Mouse (Mus musculus): ENCODE data around the gene Gclc.
"Not testable (repeated sequence)": the region's sequence is repeated elsewhere in the genome, so short reads cannot be mapped to it uniquely, and the experiment has no call there.

Gene Gclc

DNA sequence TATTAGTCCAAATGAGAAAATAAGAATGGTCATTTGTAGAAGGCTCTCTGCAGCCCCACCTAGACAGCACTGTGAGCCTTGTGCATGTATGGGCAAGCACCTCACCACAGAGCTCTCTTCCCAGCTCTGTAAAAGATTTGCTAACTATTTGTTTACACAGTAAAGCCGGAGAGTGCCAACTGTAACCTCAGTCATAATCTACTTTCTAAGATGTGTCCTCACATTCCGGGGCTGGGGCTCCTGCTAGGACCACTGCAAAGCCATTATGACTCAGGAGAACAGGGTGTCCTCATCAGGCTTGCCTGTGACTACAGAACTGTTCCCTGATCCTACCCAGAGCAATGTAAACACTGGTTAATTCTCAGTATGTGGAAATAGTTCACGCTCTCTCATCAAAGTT lies 9.5 kb upstream of the Gclc start:
- no peak for DNase-seq (ENCODE audit: extremely low read depth, low read depth)

DNA sequence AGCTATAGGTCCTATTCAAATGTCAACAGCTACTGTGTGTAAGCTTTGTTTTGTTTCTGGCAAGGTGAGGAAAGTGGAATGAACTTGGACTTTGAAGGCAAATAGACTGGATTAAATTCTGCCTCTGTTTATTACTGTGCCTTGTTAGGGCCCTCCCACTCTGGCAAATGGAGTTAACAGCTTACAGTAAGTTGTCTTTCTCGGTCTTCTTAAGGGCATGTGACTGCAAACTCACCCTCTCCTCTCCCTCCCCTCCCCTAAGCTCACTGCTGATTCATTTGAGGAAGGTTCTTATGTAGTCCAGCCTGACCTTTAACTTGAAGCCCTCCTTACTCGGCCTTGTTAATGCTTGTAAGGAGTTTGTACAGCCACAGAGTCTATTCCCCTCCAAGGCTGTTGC lies 8.0 kb upstream of the Gclc start:
- DNase-seq (ENCODE audit: extremely low read depth, low read depth) = no peak

DNA sequence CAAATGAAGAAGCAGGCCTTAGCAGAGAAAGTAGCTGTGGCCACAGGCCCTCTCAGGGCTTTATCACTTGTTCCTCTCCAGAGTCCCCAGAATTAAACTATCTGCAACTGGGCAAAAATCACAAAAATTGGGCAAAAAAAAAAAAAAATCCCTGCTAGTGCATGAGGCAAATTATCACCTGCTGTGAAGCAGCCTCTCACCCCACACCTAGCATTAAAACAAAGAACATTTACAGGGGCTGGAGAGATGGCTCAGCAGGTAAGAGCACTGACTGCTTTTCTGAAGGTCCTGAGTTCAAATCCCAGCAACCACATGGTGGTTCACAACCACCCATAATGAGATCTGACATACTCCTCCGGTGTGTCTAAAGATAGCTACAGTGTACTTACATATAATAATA lies 6.0 kb upstream of the Gclc start:
- not testable (repeated sequence) for DNase-seq (ENCODE audit: extremely low read depth, low read depth)

DNA sequence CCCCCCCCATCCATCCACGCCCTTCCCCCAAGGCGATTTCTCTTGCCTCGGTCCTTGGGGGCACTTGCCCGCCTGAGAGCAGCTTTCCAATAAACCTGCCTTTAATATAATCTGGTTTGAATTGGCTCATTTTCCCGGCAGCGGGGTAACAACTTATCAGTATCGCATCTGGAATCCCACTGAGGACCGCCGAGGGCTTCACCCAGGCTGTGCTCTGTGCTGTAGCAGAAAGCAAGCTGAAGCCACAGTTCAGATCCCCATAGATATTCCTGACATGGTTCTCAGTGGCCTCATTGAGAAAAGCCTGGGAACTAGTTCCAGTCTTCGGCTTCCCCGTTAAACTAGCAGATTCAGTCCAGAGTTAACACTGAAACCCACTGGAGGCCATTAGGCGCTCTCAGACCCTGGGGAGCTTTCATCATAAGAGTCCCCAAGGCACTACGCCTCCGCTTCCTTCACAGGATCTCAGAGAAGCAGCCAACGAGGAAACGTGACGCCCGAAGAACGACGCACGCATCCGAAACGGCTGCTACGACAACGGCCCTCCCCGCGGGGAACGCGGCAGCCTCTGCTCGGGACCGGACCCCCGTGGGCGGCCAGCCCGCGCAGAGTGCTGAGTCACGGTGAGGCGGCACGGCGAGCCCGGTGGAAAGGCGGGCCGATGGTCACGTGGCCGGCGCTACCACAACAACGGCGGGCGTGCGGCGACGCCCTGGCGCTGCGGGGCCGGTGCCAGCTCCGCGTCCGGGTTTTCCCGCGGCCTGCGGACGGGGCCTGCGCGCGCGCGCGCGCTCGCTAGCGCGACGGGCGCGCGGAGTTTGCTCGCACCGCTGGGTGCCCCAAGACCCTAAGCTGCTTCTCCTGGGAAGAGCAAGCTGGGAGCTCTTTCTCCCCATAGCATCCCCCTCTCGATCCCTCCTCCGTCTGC lies 3.9 kb upstream of the Gclc start:
- DNase-seq (ENCODE audit: extremely low read depth, low read depth) = peak; percentile 75

DNA sequence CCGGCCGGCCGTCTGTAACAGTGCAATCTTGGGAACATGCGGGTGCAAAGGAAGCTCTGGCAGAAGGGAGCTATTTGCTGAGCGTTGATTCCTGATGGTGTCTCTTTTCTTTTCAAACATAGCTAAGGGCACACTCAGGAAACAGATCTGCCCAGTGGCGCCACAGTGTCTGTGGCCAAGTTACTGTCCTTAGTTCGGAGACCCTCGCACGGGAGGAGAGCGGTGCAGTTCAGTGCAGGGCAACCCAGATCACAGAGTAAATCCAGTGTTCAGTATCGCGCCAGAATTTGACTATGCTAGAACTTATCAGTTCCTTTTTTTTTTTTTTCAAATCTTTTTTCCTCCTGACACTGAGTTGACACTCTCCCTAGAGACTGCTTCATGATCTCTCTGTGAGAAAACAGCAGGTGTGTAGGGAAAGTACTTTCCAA lies 3.2 kb upstream of the Gclc start:
- peak; percentile 55 for DNase-seq (ENCODE audit: extremely low read depth, low read depth)

DNA sequence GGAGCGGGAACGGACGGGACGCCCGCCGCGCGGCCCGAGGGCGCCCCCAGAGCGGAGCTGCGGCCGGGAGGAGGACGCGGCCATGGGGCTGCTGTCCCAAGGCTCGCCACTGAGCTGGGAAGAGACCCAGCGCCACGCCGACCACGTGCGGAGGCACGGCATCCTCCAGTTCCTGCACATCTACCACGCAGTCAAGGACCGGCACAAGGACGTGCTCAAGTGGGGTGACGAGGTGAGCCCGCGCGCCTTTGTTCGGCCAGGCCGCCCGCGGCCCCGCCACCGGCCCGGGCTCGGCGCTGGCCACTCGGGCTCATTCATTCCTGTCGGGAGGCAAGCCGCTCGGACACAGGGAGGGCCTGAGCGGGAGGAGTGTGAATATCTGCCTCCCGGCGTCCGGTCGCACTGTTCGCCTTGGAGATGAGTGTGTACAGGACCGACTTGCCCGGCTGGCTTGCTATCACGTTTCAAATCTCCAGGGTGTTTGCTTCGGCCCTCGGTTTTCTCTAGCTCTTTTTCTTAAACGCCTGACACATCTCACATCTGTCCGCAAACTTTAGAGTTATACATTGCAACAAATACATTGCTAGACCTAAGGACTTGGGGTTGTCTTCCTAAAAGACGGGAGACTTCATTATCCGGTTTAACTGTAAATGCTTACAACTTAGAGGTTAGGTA lies 530 bp downstream of the Gclc start:
- DNase-seq (ENCODE audit: extremely low read depth, low read depth) = peak; percentile 48

DNA sequence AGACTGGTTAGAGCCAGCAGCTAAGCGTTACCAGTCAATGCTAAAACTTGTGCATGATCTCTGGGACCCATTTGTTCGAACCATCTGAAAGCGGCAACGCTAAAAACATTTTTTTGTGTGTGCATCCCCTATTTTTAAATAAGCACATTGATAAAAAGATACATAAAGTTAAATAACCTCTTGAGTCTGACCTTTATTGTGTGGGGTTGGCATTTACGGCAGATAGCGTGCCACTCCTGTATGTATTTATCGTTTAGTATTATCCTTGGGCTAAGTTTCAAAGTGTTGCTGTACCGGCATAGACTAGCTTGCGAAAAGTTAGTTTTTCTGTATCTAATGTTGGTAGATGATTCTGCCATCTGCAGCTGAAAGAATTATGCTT lies 1.1 kb downstream of the Gclc start:
- DNase-seq (ENCODE audit: extremely low read depth, low read depth) = no peak

DNA sequence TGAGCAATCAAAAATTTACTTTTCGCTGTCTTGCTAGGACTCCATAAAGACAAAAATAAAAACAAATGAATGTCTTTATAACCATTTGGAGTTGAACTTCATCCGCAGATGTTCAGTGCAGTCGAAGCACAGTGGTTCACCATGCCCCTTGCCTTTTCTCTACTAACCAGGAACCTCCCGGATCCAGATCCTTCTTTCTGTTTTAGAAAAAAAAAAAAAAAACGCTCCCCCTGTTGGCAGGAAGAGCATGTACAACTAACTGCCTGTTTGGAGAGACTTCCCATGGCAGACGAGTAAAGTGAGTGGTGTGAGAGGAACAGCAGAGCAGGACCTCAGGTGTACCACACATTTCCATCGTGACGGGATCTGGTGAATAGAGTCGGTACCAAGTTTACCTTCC lies 1.7 kb downstream of the Gclc start:
- peak; percentile 55 for DNase-seq (ENCODE audit: extremely low read depth, low read depth)

DNA sequence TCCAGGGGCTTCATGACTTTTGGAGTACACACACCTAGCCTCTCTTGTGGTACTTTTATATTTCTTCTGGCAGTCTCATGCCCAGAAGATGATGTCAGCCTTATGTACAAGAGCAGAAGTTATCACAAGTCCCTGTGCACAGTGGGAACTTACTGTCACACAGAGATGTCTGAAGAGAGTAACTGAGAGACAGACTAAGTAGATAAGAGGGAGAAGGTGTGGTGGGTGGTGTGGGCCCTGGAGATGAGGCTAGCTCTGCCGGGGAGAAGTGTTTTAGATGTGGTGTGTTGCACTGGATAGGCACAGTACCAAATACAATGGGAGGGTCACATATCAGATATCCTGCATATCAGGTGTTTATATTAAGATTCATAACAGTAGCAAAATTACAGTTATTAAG lies 3.0 kb downstream of the Gclc start:
- peak; percentile 35 for DNase-seq (ENCODE audit: extremely low read depth, low read depth)

DNA sequence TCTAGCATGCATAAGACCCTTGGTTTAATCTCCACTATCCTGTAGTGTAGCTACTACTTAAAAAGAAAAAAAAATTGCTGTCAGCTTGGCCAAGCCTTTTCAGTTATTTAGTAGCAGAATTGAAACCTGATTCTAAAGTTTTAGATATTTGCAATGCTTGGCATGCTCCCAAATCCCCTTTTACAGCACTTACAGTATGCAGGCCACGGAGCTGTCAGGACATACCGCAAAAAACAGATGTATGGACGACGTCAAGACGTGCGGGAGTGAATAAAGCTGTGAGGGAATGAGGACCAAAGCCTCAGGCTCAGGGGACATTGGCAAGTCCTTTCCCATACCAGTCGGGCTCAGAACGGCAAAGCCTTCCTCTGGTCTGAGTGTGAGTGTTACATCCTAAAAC lies 4.1 kb downstream of the Gclc start:
- no peak for DNase-seq (ENCODE audit: extremely low read depth, low read depth)

DNA sequence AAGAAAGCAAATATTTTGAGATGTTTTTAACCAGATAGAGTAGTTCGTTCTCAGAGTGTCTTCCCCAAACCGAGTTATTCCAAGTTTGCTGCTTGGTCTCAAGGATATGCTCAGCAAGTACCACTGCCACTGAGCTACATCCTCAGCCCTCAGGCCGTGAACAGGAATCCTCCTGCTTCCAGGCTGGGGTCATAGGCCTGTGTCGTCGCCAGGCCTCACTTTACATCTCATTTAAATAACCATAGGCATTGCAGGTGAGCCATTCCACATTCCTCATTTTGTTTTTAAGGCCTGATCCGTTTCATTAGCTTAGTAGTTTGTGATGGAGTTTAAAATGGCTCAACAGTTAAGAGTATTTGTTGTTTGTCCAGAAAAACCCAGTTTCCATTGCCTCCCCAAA lies 4.8 kb downstream of the Gclc start:
- DNase-seq (ENCODE audit: extremely low read depth, low read depth) = no peak

DNA sequence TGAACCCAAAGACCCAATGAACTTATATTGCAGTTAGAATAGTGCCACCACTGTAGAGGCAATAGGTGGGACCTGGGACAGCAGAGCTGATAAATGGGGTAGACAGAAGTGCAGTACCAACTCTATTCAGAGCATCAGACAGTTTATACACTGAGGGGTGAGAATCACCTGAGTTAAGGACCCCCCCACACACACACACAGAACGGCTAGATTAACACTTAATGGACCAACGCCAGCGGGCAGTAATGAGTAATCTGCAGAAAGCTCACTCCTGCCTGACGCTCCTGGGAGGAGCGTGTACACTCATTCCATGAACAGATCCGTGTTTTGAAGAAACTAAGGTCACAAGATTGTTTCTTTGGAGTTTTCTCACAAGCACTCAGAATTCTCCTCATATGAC lies 5.4 kb downstream of the Gclc start:
- no peak for DNase-seq (ENCODE audit: extremely low read depth, low read depth)

DNA sequence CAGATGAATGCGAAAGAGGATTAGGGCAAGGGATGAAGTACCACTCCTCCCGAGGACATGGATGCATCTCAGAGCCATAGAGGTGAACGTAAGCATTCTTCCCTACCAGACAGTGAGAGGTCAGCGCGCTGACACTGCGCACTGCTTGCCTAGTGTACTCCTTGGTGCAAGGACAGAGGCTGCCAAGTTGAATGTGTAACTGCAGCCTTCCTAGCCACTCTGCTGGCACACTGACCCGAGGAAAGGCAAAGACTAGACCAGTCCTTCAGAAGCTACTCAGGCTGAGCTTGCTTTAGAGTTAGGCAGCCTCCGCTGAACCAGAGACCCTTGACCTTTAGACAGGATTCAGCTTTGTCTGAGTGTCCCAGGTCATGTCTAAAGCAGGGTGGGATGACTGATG lies 11.9 kb downstream of the Gclc start:
- DNase-seq (ENCODE audit: extremely low read depth, low read depth) = no peak

DNA sequence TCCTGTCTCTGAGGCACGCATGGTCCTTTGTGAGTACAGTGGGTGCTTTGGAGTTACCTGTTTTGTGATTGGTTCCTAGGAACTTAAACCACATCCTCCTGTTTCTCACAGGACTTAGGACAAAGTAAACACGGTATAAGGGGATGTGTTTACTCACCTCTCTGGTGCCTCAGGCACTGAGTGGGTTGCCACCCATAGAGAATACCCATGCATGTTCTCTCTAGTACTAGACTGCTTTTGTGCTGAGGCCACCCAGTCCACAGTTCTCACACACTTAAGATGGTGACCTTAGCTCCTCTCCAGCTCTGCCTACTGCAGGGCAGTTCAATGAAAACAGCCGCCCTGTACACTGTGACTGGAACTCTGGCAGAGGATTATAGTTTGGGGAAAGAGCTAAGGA lies 12.4 kb downstream of the Gclc start:
- no peak for DNase-seq (ENCODE audit: extremely low read depth, low read depth)

DNA sequence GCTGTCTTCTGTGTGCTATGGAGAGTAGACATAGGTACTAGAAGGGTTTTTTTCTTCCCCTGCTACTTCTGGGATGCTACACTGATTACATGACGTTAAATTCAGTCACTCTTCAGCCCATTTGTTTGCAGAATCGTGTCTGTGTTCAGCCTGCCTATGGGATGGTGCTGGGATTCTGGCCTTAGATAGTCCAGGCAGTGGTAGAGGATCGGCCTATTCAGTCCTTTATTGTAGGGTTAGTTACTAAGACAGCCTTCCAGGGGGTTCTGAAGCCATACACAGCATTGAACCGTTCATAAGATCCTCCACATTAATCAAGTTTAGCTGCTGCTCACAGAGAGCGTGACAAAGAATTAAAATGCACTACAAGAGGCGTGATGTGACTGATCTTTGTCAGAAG lies 16.6 kb downstream of the Gclc start:
- no peak for DNase-seq (ENCODE audit: extremely low read depth, low read depth)

DNA sequence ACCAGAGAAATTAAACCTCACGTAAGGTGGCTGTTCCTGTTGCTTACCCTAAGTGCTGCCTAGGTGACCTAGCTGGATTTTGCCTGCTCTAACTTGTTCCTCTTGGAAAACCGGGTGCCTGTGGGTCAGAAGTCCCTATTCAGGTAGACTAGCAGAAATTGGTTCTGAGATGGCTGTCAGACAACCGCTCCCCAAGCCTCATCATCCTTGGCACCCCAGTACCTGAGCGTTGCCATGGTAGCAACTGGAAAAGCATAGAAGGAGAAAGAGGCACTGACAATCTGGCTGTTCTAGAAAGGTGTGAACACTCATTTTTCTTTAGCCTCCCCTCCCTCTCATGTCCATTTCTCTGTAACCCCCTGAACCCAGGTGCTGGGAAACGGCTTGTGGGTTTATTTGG lies 17.0 kb downstream of the Gclc start:
- DNase-seq (ENCODE audit: extremely low read depth, low read depth) = no peak

DNA sequence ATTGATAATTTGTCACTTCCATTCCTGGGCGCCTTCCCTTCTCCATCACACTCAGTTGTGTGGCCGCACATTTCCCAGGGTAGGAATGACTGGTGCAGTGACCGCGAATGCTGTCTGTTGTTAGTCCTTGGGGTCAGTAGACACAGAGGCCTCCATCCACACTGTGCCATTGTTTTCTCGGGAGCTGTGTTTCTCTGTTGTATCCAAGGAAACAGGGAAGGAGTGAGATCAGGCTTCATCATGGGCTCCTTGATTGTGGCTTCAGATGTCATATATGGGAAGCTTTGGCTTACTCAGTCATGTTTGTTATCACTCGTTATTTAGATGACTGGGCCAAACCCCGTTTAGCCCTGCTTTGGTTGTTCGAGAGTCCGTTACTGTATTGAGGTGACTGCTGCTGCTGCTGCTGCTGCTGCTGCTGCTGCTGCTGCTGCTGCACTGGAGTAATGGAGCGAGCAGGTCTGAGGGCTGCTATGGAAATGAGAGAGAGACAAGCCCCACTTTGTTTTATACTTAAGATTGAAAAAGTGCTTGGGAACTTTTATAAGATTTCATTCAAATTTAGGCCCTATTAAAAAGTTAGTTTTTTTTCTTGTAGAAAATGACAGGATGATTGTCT lies 17.5 kb downstream of the Gclc start:
- DNase-seq (ENCODE audit: extremely low read depth, low read depth) = no peak

DNA sequence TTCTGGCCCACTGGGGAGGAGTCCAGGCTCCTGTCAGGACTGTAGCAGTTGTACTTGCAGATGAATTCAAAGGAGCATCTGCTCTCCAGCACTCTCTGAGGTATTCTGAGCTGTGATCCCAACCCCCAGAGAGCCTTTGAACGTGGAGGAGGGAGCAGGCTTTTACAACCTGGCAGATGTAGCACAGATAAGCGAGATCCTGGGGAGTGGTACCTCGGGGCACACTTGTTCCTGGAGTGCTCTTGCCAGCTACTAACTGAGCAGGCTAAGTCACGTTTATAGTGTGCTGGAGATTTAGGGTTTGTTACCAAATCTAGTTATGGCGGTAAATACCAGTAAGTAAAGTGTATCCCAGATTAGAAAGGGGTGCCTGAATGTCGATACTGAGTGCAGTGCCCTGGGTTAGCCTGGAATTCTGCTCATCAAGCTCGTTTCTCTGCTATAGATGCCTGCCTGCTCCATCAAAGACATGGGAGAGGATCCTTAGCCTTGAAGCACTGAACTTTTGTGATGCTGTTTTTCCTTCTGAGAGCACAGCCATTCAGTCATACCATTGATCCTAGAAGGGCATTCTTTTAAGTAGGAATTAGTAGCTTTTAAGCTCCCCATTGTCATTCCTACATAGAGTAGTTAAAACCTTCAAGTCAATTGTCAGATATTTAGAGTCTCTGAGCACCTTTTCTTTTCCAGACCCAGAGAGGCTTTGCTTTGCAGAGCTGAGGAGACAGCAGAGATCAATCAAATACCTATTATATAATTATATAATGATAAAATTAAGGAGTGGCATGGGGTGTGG lies 22.6 kb downstream of the Gclc start:
- DNase-seq (ENCODE audit: extremely low read depth, low read depth) = no peak

DNA sequence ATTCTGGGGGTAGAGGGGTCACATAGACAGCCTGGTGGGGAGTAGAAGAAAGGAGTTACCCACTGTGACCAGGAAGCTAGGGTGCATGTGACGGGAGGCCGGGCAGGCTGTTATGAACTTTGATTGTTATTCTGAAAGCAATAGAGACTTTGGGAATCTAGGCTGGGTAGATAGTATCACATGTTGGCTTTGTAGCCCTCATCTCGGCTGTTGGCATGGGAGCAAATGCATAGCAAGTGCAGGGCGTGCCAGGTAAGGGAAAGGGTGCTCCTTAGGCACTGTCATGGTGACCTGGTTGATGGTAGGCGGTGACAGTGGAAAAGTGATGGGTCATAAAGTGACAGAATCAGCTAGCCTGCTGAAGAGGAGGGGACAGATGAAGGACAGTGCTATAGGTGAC lies 23.3 kb downstream of the Gclc start:
- no peak for DNase-seq (ENCODE audit: extremely low read depth, low read depth)

DNA sequence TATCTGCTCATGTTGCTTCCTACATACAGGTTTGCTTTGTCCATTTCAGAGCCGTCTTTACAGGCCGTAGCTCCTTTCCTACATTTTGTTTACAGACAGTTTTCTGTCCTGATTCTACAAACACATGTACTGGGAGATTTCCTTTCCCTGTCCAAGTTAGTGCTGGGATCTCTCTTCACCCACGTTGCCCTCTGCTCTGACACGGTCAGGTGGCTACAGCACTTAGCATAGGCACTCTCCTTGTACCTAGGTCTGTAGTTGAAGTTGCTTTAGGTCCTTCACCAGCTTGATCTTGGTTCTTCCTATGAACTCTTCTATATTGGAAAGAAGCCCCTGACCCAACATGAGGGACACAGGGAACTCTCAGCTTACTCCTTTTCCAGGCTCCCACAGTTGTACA lies 25.4 kb downstream of the Gclc start:
- no peak for DNase-seq (ENCODE audit: extremely low read depth, low read depth)

DNA sequence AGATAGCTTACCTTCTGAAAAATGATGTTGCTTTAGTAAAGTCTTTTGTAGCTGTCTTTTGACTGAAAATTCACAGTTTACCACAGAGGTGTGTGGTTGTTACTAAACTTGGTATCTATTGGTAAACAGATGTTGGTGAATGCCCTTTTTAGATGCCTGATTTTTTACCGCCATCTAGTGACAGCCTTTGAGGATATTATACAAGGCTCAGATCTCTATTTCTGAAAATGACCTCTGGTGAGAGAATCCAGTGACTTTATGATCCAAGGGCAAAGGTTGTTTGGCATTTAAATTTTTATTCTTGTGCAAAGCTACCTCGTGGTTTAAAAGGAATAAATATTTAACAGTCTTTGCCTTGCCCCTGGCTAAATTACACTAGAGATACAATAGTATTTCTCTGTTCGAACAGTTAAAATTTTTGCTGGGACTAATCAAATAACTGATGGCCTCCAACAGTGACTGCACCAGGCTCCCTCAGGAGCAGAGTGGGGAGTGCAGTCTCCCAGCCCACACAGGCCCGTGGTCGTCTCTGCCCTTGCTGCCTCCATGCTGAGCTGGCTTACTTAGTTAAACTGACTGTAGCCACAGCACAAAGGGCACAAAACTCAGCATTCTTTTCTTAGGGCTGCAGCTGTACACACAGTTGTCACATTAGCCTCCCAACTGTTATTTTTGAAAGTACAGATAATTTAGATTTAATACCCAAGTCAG lies 27.3 kb downstream of the Gclc start:
- no peak for DNase-seq (ENCODE audit: extremely low read depth, low read depth)
